Mouse (Mus musculus) testis, adult 2 months (tissue): ENCODE measurements around the gene Actr8. TPM values are rescaled to one million over a fixed set of nuclear protein-coding genes. Genes with fewer than 3 reads are reported as not detected.

Source experiments
- H3K27ac ChIP-seq: fragments of 200-500 bp; 2 replicates; pipeline ENCODE4 v1.5.1; 2012; ENCODE audit warnings: low read depth, low read length; ENCODE audit not compliant: control insufficient read depth, insufficient read depth
- H3K27me3 ChIP-seq: fragments of 200-500 bp; 2 replicates; pipeline ENCODE4 v1.6.1; 2012; ENCODE audit warnings: mild to moderate bottlenecking, low read length, moderate library complexity; ENCODE audit not compliant: control insufficient read depth, insufficient read depth
- H3K36me3 ChIP-seq: fragments of 200-500 bp; 2 replicates; pipeline ENCODE4 v1.6.1; 2012; ENCODE audit warnings: mild to moderate bottlenecking, low read length; ENCODE audit not compliant: control insufficient read depth, insufficient read depth
- H3K4me1 ChIP-seq: fragments of 200-500 bp; 2 replicates; pipeline ENCODE4 v1.6.1; 2012; ENCODE audit warnings: low read length; ENCODE audit not compliant: control insufficient read depth, insufficient read depth
- H3K4me3 ChIP-seq: fragments of 200-500 bp; 2 replicates; pipeline ENCODE4 v1.5.1; 2012; ENCODE audit warnings: low read depth, mild to moderate bottlenecking, low read length, moderate library complexity, mixed read lengths; ENCODE audit not compliant: control insufficient read depth
- CTCF ChIP-seq: fragments of 200-500 bp; IDR thresholded peaks from 2 replicates; pipeline ENCODE4 v1.5.1; 2012; ENCODE audit warnings: low read depth, mild to moderate bottlenecking, inconsistent platforms, low read length, moderate library complexity; ENCODE audit not compliant: control insufficient read depth, insufficient read depth, insufficient replicate concordance
- POLR2A ChIP-seq: fragments of 200-500 bp; IDR thresholded peaks from 2 replicates; pipeline ENCODE4 v1.6.1; 2012; ENCODE audit warnings: low read depth, mild to moderate bottlenecking, inconsistent platforms, low read length, moderate library complexity; ENCODE audit not compliant: control insufficient read depth
- polyA plus RNA-seq: library from polyadenylated mRNA; depleted of rRNA; stranded (reverse); fragments of >200 nt; gene quantifications from 2 replicates; pipeline ENCODE4 v1.2.3, GENCODE M21; 2012

Actr8 gene
- polyA plus RNA-seq, 1 experiment: 25.5 TPM

- Histone ChIP-seq H3K4me1 (no peaks in the 10 kb centered on the region), H3K36me3 (peaks cover 2% of the 10 kb centered on the region)
- TF ChIP-seq POLR2A (no peak), CTCF (no peak)
Observed at GRCm38 (mm10) chr14:29980447-29981205, 2.5 kb downstream of the Actr8 start.

GRCm38 (mm10) chr14:29986096-29986495 lies 8.0 kb downstream of the Actr8 start:
- no peak overlapping the region for H3K4me3 ChIP-seq
- H3K36me3 ChIP-seq: peaks cover 2% of the 10 kb centered on the region

More at GRCm38 (mm10) chr14:29980447-29981205, 2.5 kb downstream of the Actr8 start:
- H3K27me3 ChIP-seq: no peaks in the 10 kb centered on the region
- no peak overlapping the region for H3K27ac ChIP-seq
- no peak overlapping the region for H3K4me3 ChIP-seq

GRCm38 (mm10) chr14:29987276-29987675 lies 9.1 kb downstream of the Actr8 start:
- H3K36me3 ChIP-seq: peaks cover 2% of the 10 kb centered on the region
- H3K4me1 ChIP-seq: no peaks in the 10 kb centered on the region
- TF ChIP-seq POLR2A (no peak), CTCF (no peak)
- no peak overlapping the region for H3K27ac ChIP-seq
- H3K27me3 ChIP-seq: no peaks in the 10 kb centered on the region
- no peak overlapping the region for H3K4me3 ChIP-seq

More at GRCm38 (mm10) chr14:29986096-29986495, 8.0 kb downstream of the Actr8 start:
- TF ChIP-seq POLR2A: no peak
- TF ChIP-seq CTCF: no peak
- H3K27ac ChIP-seq: no peak overlapping the region
- no peaks in the 10 kb centered on the region for H3K4me1 ChIP-seq
- no peaks in the 10 kb centered on the region for H3K27me3 ChIP-seq

GRCm38 (mm10) chr14:29987739-29988138 lies 9.6 kb downstream of the Actr8 start:
- Histone ChIP-seq H3K4me3 (no peak overlapping the region), H3K27ac (no peak overlapping the region), H3K36me3 (peaks cover 2% of the 10 kb centered on the region), H3K27me3 (no peaks in the 10 kb centered on the region), H3K4me1 (no peaks in the 10 kb centered on the region)
- TF ChIP-seq POLR2A (no peak), CTCF (no peak)

- Histone ChIP-seq H3K27me3 (no peaks in the 10 kb centered on the region), H3K27ac (no peak overlapping the region), H3K36me3 (peaks cover 2% of the 10 kb centered on the region), H3K4me3 (no peak overlapping the region), H3K4me1 (no peaks in the 10 kb centered on the region)
- no peak for TF ChIP-seq CTCF
- no peak for TF ChIP-seq POLR2A
Observed at GRCm38 (mm10) chr14:29988337-29988736, 10.2 kb downstream of the Actr8 start.

- Histone ChIP-seq H3K27me3 (no peaks in the 10 kb centered on the region), H3K4me1 (no peaks in the 10 kb centered on the region), H3K36me3 (peaks cover 2% of the 10 kb centered on the region), H3K4me3 (no peak overlapping the region), H3K27ac (no peak overlapping the region)
- TF ChIP-seq POLR2A: no peak
- TF ChIP-seq CTCF: no peak
Observed at GRCm38 (mm10) chr14:29994976-29995375, 16.8 kb downstream of the Actr8 start.

GRCm38 (mm10) chr14:29996000-29996751 lies 18.0 kb downstream of the Actr8 start:
- Histone ChIP-seq H3K27me3 (no peaks in the 10 kb centered on the region), H3K36me3 (peaks cover 2% of the 10 kb centered on the region), H3K4me1 (no peaks in the 10 kb centered on the region; the same call in 1 of the 2 replicates), H3K27ac (no peak overlapping the region), H3K4me3 (no peak overlapping the region)
- TF ChIP-seq CTCF (no peak), POLR2A (no peak)

GRCm38 (mm10) chr14:29997345-29997744 lies 19.2 kb downstream of the Actr8 start:
- Histone ChIP-seq H3K4me3 (no peak overlapping the region), H3K27me3 (no peaks in the 10 kb centered on the region), H3K4me1 (no peaks in the 10 kb centered on the region; the same call in 1 of the 2 replicates), H3K27ac (no peak overlapping the region), H3K36me3 (peaks cover 2% of the 10 kb centered on the region)
- TF ChIP-seq CTCF (no peak), POLR2A (no peak)
